Comparison of ENCODE assay signal across 9 mouse cellular contexts in genomic region chr2:122351156-122351930, GRCm38 (mm10). TPM values are rescaled to one million over a fixed set of nuclear protein-coding genes. Genes with fewer than 3 reads are reported as not detected.
DNase-seq lines count a peak whose midpoint lies in the region; ATAC-seq lines count a peak whose summit lies in the region.
"Had no signal": no experiment of that assay in that cellular context is flagged by ENCODE, and none has a peak within 500 bp of the region (broad histone marks: within the 10 kb centered on the region; RNA-seq: fewer than 3 reads in every experiment).

No protein-coding gene starts in this region.

- no peak for DNase-seq in heart, adult 8-10 months (ENCODE audit: low spot score)
- peak; percentile 45 to 61 for DNase-seq in cerebellum, postnatal 25 days
- no peak for DNase-seq in spleen, postnatal 4 days (ENCODE audit: low spot score in 2 of 2)
- no peak for DNase-seq in embryo, embryonic 10.5 days (ENCODE audit: low spot score)
- DNase-seq in heart, postnatal 10 days, result no peak
- DNase-seq: liver, embryonic 13.5 days had no signal

- no peak overlapping the region for H3K4me2 ChIP-seq in heart, embryonic 15.5 days
- no peak overlapping the region for H3K4me2 ChIP-seq in hindbrain, embryonic 15.5 days
- no peak overlapping the region for H3K4me2 ChIP-seq in neural tube, embryonic 14.5 days (ENCODE audit: low read depth, low read length)
- H3K4me2 ChIP-seq: liver, embryonic 13.5 days had no signal

- 60% methylated on average over 5 of the region's 5 CpGs for WGBS in heart, embryonic 15.5 days
- 45% methylated on average over 5 of the region's 5 CpGs for WGBS in hindbrain, embryonic 15.5 days
- 54% methylated on average over 5 of the region's 5 CpGs for WGBS in neural tube, embryonic 14.5 days

- H3K27me3 ChIP-seq in heart, embryonic 15.5 days, result 0 out of 2 replicates have a peak, but pooled peaks cover 3% of the 10 kb centered on the region
- no peaks in the 10 kb centered on the region for H3K27me3 ChIP-seq in hindbrain, embryonic 15.5 days
- H3K27me3 ChIP-seq in neural tube, embryonic 14.5 days (ENCODE audit: control insufficient read depth, insufficient read depth, low read length), result no peaks in the 10 kb centered on the region

- peaks cover 40% of the 10 kb centered on the region for H3K4me1 ChIP-seq in heart, embryonic 15.5 days (replicated peaks)
- H3K4me1 ChIP-seq in hindbrain, embryonic 15.5 days (replicated peaks), result peaks cover 71% of the 10 kb centered on the region
- peaks cover 47% of the 10 kb centered on the region for H3K4me1 ChIP-seq in neural tube, embryonic 14.5 days (ENCODE audit: control insufficient read depth, insufficient read depth, low read length)

- peak overlapping the region; percentile 46 for H3K27ac ChIP-seq in heart, embryonic 15.5 days
- H3K27ac ChIP-seq in hindbrain, embryonic 15.5 days (replicated peaks), result peak overlapping the region; percentile 83
- H3K27ac ChIP-seq in neural tube, embryonic 14.5 days (ENCODE audit: low read depth, low read length), result peak overlapping the region; percentile 85
- H3K27ac ChIP-seq: liver, embryonic 13.5 days had no signal

- no peak overlapping the region for H3K9ac ChIP-seq in heart, embryonic 15.5 days
- no peak overlapping the region for H3K9ac ChIP-seq in hindbrain, embryonic 15.5 days
- no peak overlapping the region for H3K9ac ChIP-seq in neural tube, embryonic 14.5 days (replicated peaks; ENCODE audit: low read depth, low read length)
- H3K9ac ChIP-seq: liver, embryonic 13.5 days had no signal

- no peaks in the 10 kb centered on the region for H3K36me3 ChIP-seq in heart, embryonic 15.5 days
- H3K36me3 ChIP-seq in hindbrain, embryonic 15.5 days, result no peaks in the 10 kb centered on the region
- H3K36me3 ChIP-seq in neural tube, embryonic 14.5 days (ENCODE audit: control insufficient read depth, insufficient read depth, low read length), result peaks cover 16% of the 10 kb centered on the region; the same call in 1 of the 2 replicates

- no peak overlapping the region for H3K4me3 ChIP-seq in heart, embryonic 15.5 days
- no peak overlapping the region for H3K4me3 ChIP-seq in hindbrain, embryonic 15.5 days
- no peak overlapping the region for H3K4me3 ChIP-seq in neural tube, embryonic 14.5 days (ENCODE audit: low read depth, low read length)
- H3K4me3 ChIP-seq: liver, embryonic 13.5 days had no signal

- no peak for ATAC-seq in heart, embryonic 15.5 days (replicated peaks; ENCODE audit: insufficient number of reproducible peaks, insufficient read depth, low FRiP score, low read depth)
- no peak for ATAC-seq in hindbrain, embryonic 15.5 days (ENCODE audit: low FRiP score, low read depth)
- ATAC-seq in neural tube, embryonic 14.5 days (ENCODE audit: low read depth), result no peak

- no peaks in the 10 kb centered on the region for H3K9me3 ChIP-seq in heart, embryonic 15.5 days (replicated peaks)
- H3K9me3 ChIP-seq in hindbrain, embryonic 15.5 days, result no peaks in the 10 kb centered on the region
- H3K9me3 ChIP-seq in neural tube, embryonic 14.5 days (ENCODE audit: control insufficient read depth, low read length), result no peaks in the 10 kb centered on the region
- H3K9me3 ChIP-seq: liver, embryonic 13.5 days had no signal

- intact Hi-C loops in heart, postnatal 10 days (cut with DNase I), result no loop called here

RNA-seq across cellular contexts. Expression of gene Shf, which starts 17.6 kb away (rescaled TPM):
- 2.0 and 2.7 TPM in 2 replicates for polyA plus RNA-seq in heart, embryonic 15.5 days (2015; fragmentation: Nextera tagmentation; extraction: Ambion mirVana)
- 1 to 10 TPM; 4.4 to 7.3 (median 5.7) TPM for total RNA-seq in heart, adult 8-10 months (2022)
- 11.1 and 12.6 TPM in 2 replicates for polyA plus RNA-seq in hindbrain, embryonic 15.5 days (2015; fragmentation: Nextera tagmentation; extraction: Ambion mirVana)
- 16.7 and 17.5 TPM in 2 replicates for polyA plus RNA-seq in neural tube, embryonic 14.5 days (2014; fragmentation: Nextera tagmentation; extraction: Ambion mirVana)
- 1 to 10 TPM; 7.9 to 9.6 TPM for total RNA-seq in heart, postnatal 10 days (2021)

RNA-seq across cellular contexts. Expression of gene Duox1, which starts 35.9 kb away (rescaled TPM):
- 0.03 and 0.04 TPM in 2 replicates for polyA plus RNA-seq in heart, embryonic 15.5 days (2015; fragmentation: Nextera tagmentation; extraction: Ambion mirVana)
- under 1 TPM in 3 of 4 experiments, not detected in 1; 0.20 to 0.28 (median 0.27) TPM for total RNA-seq in heart, adult 8-10 months (2022)
- 0.14 and 0.16 TPM in 2 replicates for polyA plus RNA-seq in hindbrain, embryonic 15.5 days (2015; fragmentation: Nextera tagmentation; extraction: Ambion mirVana)
- polyA plus RNA-seq in neural tube, embryonic 14.5 days (2014; fragmentation: Nextera tagmentation; extraction: Ambion mirVana), result 0.13 and 0.15 TPM in 2 replicates
- total RNA-seq in heart, postnatal 10 days (2021), result under 1 TPM; 0.22 to 0.26 TPM
- polyA plus RNA-seq: liver, embryonic 13.5 days had no signal

RNA-seq across cellular contexts. Expression of gene Duoxa1, which starts 37.8 kb away (rescaled TPM):
- 1.2 TPM in 1 of 2 replicates, not detected in the other for polyA plus RNA-seq in heart, embryonic 15.5 days (2015; fragmentation: Nextera tagmentation; extraction: Ambion mirVana)
- total RNA-seq in heart, adult 8-10 months (2022), result under 1 TPM in 3 of 4 experiments, not detected in 1; 0.14 to 0.37 (median 0.34) TPM
- polyA plus RNA-seq in hindbrain, embryonic 15.5 days (2015; fragmentation: Nextera tagmentation; extraction: Ambion mirVana), result 0.23 and 0.52 TPM in 2 replicates
- polyA plus RNA-seq in neural tube, embryonic 14.5 days (2014; fragmentation: Nextera tagmentation; extraction: Ambion mirVana), result 0.32 TPM in 1 of 2 replicates, not detected in the other
- total RNA-seq in heart, postnatal 10 days (2021), result under 1 TPM; 0.27 to 0.45 TPM
- polyA plus RNA-seq: liver, embryonic 13.5 days had no signal

RNA-seq across cellular contexts. Expression of gene Duoxa2, which starts 52.6 kb away (rescaled TPM):
- polyA plus RNA-seq in heart, embryonic 15.5 days (2015; fragmentation: Nextera tagmentation; extraction: Ambion mirVana), result not detected in 2 replicates
- total RNA-seq in heart, adult 8-10 months (2022), result under 1 TPM in 3 of 4 experiments, not detected in 1; 0.17 to 0.31 (median 0.25) TPM
- polyA plus RNA-seq in hindbrain, embryonic 15.5 days (2015; fragmentation: Nextera tagmentation; extraction: Ambion mirVana), result 0.12 and 0.26 TPM in 2 replicates
- 0.17 and 0.37 TPM in 2 replicates for polyA plus RNA-seq in neural tube, embryonic 14.5 days (2014; fragmentation: Nextera tagmentation; extraction: Ambion mirVana)
- total RNA-seq in heart, postnatal 10 days (2021), result not detected
- polyA plus RNA-seq: liver, embryonic 13.5 days had no signal

RNA-seq across cellular contexts. Expression of gene Duox2, which starts 53.1 kb away (rescaled TPM):
- polyA plus RNA-seq in heart, embryonic 15.5 days (2015; fragmentation: Nextera tagmentation; extraction: Ambion mirVana), result 0.05 and 0.13 TPM in 2 replicates
- total RNA-seq in heart, adult 8-10 months (2022), result under 1 TPM; 0.46 to 0.82 (median 0.54) TPM
- not detected in 2 replicates for polyA plus RNA-seq in hindbrain, embryonic 15.5 days (2015; fragmentation: Nextera tagmentation; extraction: Ambion mirVana)
- not detected in 2 replicates for polyA plus RNA-seq in neural tube, embryonic 14.5 days (2014; fragmentation: Nextera tagmentation; extraction: Ambion mirVana)
- under 1 TPM; 0.34 to 0.45 TPM for total RNA-seq in heart, postnatal 10 days (2021)
- polyA plus RNA-seq: liver, embryonic 13.5 days had no signal

Comparison
In these comparisons a context has a peak if more than half of its experiments do, and no peak if none do; other contexts are left out.
1. DNase-seq: peak in cerebellum, postnatal 25 days (2 of 2); none in heart, adult 8-10 months (single experiment), spleen, postnatal 4 days (0 of 2), embryo, embryonic 10.5 days (single experiment) and heart, postnatal 10 days (0 of 2).
2. Peak in every context shown above with its lines, with median percentiles within 50 percentile points of each other: H3K27ac ChIP-seq.